Mouse (Mus musculus) natural killer cell, adult 2 months (primary cell): ENCODE measurements around the gene Rnf113a1.
"Not testable (repeated sequence)": the region's sequence is repeated elsewhere in the genome, so short reads cannot be mapped to it uniquely, and the experiment has no call there.

Experiments
- DNase-seq, 2 experiments: peaks; one replicate each; pipeline ENCODE4 v3.0.0; 2022; ENCODE audit warnings: low spot score in 2 of 2

Rnf113a1 gene

GRCm38 (mm10) chrX:37191105-37191743 is at the start of gene Rnf113a1, which contains the start of gene Ndufa1:
Gene Rnf113a1 (plus strand): TSS chrX:37191245.
Gene Ndufa1 (minus strand): TSS chrX:37191163.
- DNase-seq = peak; percentile 68 to 77

GRCm38 (mm10) chrX:37141732-37142131 is 49.3 kb upstream of the Rnf113a1 start:
- DNase-seq = no peak

- not testable (repeated sequence) for DNase-seq
These were observed 46.5 kb upstream of the Rnf113a1 start for GRCm38 (mm10) chrX:37144498-37144897.

- peak in 1 of 2 experiments; percentile 21 for DNase-seq
These were observed 46.1 kb upstream of the Rnf113a1 start for GRCm38 (mm10) chrX:37144954-37145353.

GRCm38 (mm10) chrX:37157839-37158238 is 33.2 kb upstream of the Rnf113a1 start:
- DNase-seq = peak in 1 of 2 experiments; percentile 4

- DNase-seq = no peak
These were observed 29.9 kb upstream of the Rnf113a1 start for GRCm38 (mm10) chrX:37161169-37161568.

- DNase-seq = no peak
These were observed 27.9 kb upstream of the Rnf113a1 start for GRCm38 (mm10) chrX:37163115-37163514.

- DNase-seq = peak; percentile 26 to 39
These were observed 24.0 kb upstream of the Rnf113a1 start for GRCm38 (mm10) chrX:37167085-37167484.

- DNase-seq = no peak
These were observed 22.3 kb upstream of the Rnf113a1 start, which contains the start of gene Akap14 for GRCm38 (mm10) chrX:37168742-37169141. Gene Akap14 (minus strand): TSS chrX:37168842.

GRCm38 (mm10) chrX:37184401-37184800 is 6.6 kb upstream of the Rnf113a1 start:
- not testable (repeated sequence) for DNase-seq

GRCm38 (mm10) chrX:37190755-37191104 is 315 bp upstream of the Rnf113a1 start:
- DNase-seq = no peak

- DNase-seq = no peak
These were observed 817 bp downstream of the Rnf113a1 start for GRCm38 (mm10) chrX:37191744-37192379.

- no peak for DNase-seq
These were observed 7.6 kb downstream of the Rnf113a1 start for GRCm38 (mm10) chrX:37198676-37199075.

- DNase-seq = no peak
These were observed 19.9 kb downstream of the Rnf113a1 start, which contains the start of gene Gm9 for GRCm38 (mm10) chrX:37210941-37211340. Gene Gm9 (minus strand): TSS chrX:37211041.

GRCm38 (mm10) chrX:37222158-37222557 is 31.1 kb downstream of the Rnf113a1 start, which contains the start of gene Rhox1:
Gene Rhox1 (minus strand): TSS chrX:37222258.
- not testable (repeated sequence) for DNase-seq
